Comparison of ENCODE assay signal across 17 mouse cellular contexts in genomic region chr1:14686172-14686571, GRCm38 (mm10).
DNase-seq lines count a peak whose midpoint lies in the region; ATAC-seq and TF ChIP-seq lines count a peak whose summit lies in the region.
"Had no signal": no experiment of that assay in that cellular context is flagged by ENCODE, and none has a peak within 500 bp of the region (broad histone marks: within the 10 kb centered on the region; RNA-seq: fewer than 3 reads in every experiment).

No protein-coding gene starts in this region.

- H3K27ac ChIP-seq in layer of hippocampus, adult 2 months, result no peak overlapping the region
- H3K27ac ChIP-seq: hindbrain, embryonic 13.5 days; limb, embryonic 12.5 days; midbrain, embryonic 12.5 days; neural tube, embryonic 12.5 days had no signal

- CTCF ChIA-PET in Patski (lab: Charles Lee), result interaction anchor here (0.9 to 1.8 kb wide), 4 partner anchors 18 to 902 kb away, joined by 3 to 7 read pairs (median 4); no protein-coding TSS in a partner anchor

- DNase-seq in embryo, embryonic 10 days (ENCODE audit: low spot score), result peak; percentile 47
- no peak for DNase-seq in embryo, embryonic 9.5 days (ENCODE audit: extremely low spot score)
- no peak for DNase-seq in layer of hippocampus, adult 2 months (ENCODE audit: low spot score in 2 of 2)
- DNase-seq in layer of hippocampus, adult 18-20 months (ENCODE audit: low spot score in 2 of 2), result no peak
- DNase-seq in Patski (ENCODE audit: low read depth, low spot score), result no peak
- no peak for DNase-seq in left cerebral cortex, adult 11 months (ENCODE audit: low spot score)
- DNase-seq in urinary bladder, adult 18-20 months (ENCODE audit: low spot score in 2 of 2), result no peak
- DNase-seq: adrenal gland, adult 2 months; kidney, adult 8-10 months; lung, adult 2 months; thymus, adult 2 months had no signal

- POLR2A ChIA-PET in Patski (lab: Charles Lee), result no interaction called here

- no peak for ATAC-seq in Patski
- ATAC-seq in megakaryocyte progenitor cell, adult 5-6 weeks (replicated peaks; ENCODE audit: poor library complexity), result peak; percentile 58; the same call in 1 of the 2 replicates

- in situ Hi-C loops in Patski (cut with MboI; ENCODE audit: low pct_unique_long_range_greater_than_20kb), result no loop called here

- H3K4me3 ChIP-seq in layer of hippocampus, adult 2 months, result no peak overlapping the region
- H3K4me3 ChIP-seq: heart, embryonic 12.5 days; hindbrain, embryonic 13.5 days; limb, embryonic 12.5 days; midbrain, embryonic 12.5 days; neural tube, embryonic 12.5 days had no signal

- H3K27me3 ChIP-seq in Patski, result no peaks in the 10 kb centered on the region
- H3K27me3 ChIP-seq: heart, embryonic 12.5 days; hindbrain, embryonic 13.5 days; limb, embryonic 12.5 days; midbrain, embryonic 12.5 days; neural tube, embryonic 12.5 days had no signal

- peak; percentile 42 for TF ChIP-seq CTCF in layer of hippocampus, adult 2 months (conservative IDR thresholded peaks at IDR 0.05)
- peak; percentile 37 for TF ChIP-seq CTCF in Patski (IDR thresholded peaks at IDR 0.05)
